Mouse (Mus musculus) cortical plate, adult 2 months (tissue): ENCODE results near the gene Pitpnc1. TPM values are rescaled to one million over a fixed set of nuclear protein-coding genes. Genes with fewer than 3 reads are reported as not detected.

Source experiments
- H3K27ac ChIP-seq: fragments of 200-500 bp; 2 replicates; pipeline ENCODE4 v1.5.1; 2012; ENCODE audit warnings: low read length, control low read depth, inconsistent platforms; ENCODE audit not compliant: insufficient read depth
- H3K4me1 ChIP-seq: fragments of 200-500 bp; 2 replicates; pipeline ENCODE4 v1.6.1; 2011; ENCODE audit warnings: low read length; ENCODE audit not compliant: control insufficient read depth, insufficient read depth
- H3K4me3 ChIP-seq: fragments of 200-500 bp; 2 replicates; pipeline ENCODE4 v1.5.1; 2011; ENCODE audit warnings: mild to moderate bottlenecking, low read length, control low read depth; ENCODE audit not compliant: insufficient read depth
- CTCF ChIP-seq: fragments of 200-500 bp; IDR thresholded peaks from 2 replicates; pipeline ENCODE4 v1.5.1; 2011; ENCODE audit warnings: mild to moderate bottlenecking, control low read depth, low read length; ENCODE audit not compliant: insufficient read depth; ENCODE audit errors: extremely low read depth
- POLR2A ChIP-seq: fragments of 200-500 bp; IDR thresholded peaks from 2 replicates; pipeline ENCODE4 v1.6.1; 2011; ENCODE audit warnings: mild to moderate bottlenecking, low read length, control low read depth; ENCODE audit not compliant: insufficient read depth; ENCODE audit errors: extremely low read depth
- polyA plus RNA-seq: library from polyadenylated mRNA; depleted of rRNA; stranded (reverse); fragments of >200 nt; gene quantifications from 2 replicates; pipeline ENCODE4 v1.2.3, GENCODE M21; 2012

The Pitpnc1 gene
- polyA plus RNA-seq, 1 experiment = 35.6 TPM

DNA sequence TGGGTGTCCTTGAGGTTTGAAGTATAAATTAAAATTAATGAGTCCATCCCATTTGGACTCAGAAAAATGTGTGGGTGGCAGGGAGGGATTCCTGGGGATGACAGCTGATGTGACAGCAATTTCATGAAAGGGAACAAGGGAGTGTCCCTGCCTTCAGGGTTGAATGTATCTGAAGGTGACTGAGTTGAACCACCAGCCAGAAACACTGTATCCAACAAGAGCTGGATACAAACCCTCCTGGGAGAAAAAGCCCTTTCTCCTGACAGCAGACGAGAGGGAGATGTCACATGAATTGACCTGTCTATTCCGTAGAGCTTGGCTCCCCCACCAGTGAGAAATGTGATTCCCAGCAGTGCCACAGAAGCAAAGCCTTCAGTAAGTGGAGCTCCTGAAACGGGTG, 115.0 kb downstream of the Pitpnc1 start:
- Histone ChIP-seq H3K4me1 (peaks cover 5% of the 10 kb centered on the region; the same call in 1 of the 2 replicates), H3K4me3 (no peak overlapping the region), H3K27ac (no peak overlapping the region)
- TF ChIP-seq POLR2A (no peak), CTCF (no peak)

DNA sequence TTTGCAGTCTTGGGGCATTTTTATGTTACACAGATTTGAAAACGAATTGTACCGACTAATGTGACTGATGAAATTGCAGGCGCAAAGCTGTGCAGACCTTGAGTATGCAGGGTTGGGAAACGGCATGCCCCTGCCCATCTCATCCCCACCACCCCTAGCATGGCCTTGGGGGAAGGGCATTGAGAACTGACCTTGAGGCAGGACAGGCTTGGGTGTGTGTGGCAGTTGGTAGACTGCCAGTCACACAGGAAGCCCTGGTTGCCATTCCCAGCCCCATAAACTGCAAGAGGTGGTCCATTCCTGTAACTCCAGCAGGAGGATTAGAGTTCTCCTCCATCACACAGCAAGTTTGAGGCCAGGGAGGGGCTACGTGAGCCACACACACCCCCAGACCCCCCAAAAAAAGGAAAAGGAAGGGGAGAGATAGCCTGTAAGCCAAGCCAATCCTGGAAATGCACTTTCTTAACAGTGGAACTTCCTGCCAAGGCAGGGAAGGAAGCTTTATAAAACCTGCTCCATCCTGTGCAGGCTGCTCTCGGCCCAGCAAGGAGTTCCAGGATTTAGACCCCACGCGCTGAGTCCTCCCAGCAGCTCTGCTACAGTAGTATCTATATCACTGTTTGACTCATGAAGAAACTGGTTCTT, 115.9 kb downstream of the Pitpnc1 start:
- TF ChIP-seq CTCF (no peak), POLR2A (no peak)
- Histone ChIP-seq H3K4me3 (no peak overlapping the region), H3K27ac (no peak overlapping the region), H3K4me1 (peaks cover 5% of the 10 kb centered on the region; the same call in 1 of the 2 replicates)

DNA sequence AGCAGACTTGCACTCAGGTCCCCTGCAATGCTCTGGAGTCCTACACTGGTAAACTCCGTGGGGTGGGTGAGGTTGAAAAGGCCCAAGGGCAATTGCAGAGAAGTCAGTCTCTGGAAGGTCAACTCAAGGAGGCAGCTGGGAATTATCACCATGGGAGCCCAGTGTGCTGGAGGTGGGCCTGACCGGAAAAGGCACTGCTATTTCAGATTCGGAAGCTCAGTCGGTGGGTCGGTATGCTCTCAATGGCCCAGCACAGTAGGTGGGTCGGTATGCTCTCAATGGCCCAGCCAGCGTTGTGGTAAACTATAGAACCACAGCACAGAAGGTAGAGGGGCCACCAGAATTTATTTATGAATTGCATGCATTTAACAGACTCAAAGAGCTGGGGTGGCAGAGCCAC, 117.9 kb downstream of the Pitpnc1 start:
- Histone ChIP-seq H3K4me1 (peaks cover 5% of the 10 kb centered on the region; the same call in 1 of the 2 replicates), H3K4me3 (no peak overlapping the region), H3K27ac (no peak overlapping the region)
- TF ChIP-seq CTCF = no peak
- TF ChIP-seq POLR2A = no peak

DNA sequence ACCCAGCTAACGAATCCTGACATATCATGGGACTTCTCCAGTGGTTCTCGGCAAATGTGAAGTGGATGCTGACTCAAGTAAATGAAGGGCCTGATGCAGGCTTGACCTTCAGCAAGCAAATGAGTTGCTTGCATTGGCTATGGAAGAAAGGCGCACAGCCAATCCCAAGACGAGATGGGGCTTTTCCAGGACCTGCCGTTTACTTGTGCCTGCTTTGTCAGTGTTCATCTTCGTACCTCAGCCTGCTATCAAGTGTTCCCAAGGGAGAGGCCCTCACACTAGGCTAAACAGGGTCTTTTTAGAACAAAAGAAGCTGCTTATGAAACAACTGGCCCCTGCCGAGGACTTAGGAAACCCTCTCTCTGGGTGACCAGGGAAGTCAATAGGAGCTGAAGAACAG, 120.7 kb downstream of the Pitpnc1 start:
- Histone ChIP-seq H3K27ac (no peak overlapping the region), H3K4me3 (no peak overlapping the region), H3K4me1 (no peaks in the 10 kb centered on the region)
- TF ChIP-seq CTCF (no peak), POLR2A (no peak)

DNA sequence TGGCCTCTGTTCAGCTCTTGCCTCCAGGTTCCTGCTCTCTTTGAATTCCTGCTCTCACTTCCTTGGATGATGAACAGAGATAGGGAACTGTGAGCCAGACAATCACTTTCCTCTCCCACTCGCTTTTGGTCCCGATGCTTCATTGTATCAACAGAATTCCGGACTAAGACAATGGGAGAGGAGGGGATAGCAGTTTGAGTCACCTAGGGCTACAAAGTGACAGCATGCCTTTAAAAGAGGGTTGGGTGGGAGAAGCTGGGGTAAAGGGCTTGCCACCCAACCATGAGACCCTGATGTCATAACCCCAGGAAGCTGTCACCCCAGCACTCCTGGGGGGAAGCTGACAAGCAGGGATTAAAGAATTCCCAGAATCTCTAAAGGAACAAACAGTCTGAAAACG, 127.5 kb downstream of the Pitpnc1 start:
- no peak for TF ChIP-seq POLR2A
- no peak for TF ChIP-seq CTCF
- peaks cover 2% of the 10 kb centered on the region; the same call in 1 of the 2 replicates for H3K4me1 ChIP-seq
- no peak overlapping the region for H3K4me3 ChIP-seq
- no peak overlapping the region for H3K27ac ChIP-seq

DNA sequence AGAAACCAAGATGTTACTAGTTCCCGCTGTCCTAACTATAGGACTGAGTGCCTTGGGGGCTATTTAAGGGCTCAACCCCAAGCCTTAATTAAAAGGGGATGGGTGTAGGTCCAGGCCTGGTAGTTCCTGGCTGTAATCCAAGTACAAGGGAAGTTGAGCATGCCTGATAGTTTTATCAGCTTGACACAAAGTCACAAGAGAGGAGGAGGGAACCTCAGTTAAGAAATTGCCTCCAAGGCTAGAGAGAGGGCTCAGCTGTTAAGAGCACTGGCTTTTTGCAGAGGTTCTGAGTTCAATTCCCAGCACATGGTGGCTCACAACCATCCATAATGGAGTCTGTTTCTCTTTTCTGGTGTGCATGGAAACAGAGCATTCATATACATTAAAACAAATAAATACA, 128.1 kb downstream of the Pitpnc1 start:
- H3K27ac ChIP-seq = no peak overlapping the region
- no peak overlapping the region for H3K4me3 ChIP-seq
- H3K4me1 ChIP-seq = peaks cover 2% of the 10 kb centered on the region; the same call in 1 of the 2 replicates
- TF ChIP-seq POLR2A = no peak
- no peak for TF ChIP-seq CTCF

DNA sequence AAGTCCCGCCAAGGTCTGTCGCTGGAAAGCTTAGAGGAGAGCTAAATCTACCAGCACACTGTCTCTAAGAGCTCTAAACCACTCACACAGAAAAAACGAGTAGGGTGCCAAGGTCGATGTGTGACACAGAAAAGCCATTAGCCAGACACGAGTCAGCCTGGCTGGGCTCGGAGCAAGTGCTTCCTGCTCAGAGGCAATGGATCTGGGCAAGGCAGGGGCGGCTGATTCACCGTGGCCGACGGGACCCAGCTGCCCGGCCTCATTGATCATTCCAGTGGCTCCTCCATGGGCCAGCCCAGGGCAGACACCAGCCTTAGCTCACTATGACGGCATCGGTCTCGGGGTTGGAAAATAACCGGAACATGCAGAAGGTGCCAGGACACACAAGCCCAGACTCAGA, 129.2 kb downstream of the Pitpnc1 start:
- Histone ChIP-seq H3K4me3 (no peak overlapping the region), H3K27ac (no peak overlapping the region), H3K4me1 (peaks cover 2% of the 10 kb centered on the region; the same call in 1 of the 2 replicates)
- no peak for TF ChIP-seq CTCF
- TF ChIP-seq POLR2A = no peak

DNA sequence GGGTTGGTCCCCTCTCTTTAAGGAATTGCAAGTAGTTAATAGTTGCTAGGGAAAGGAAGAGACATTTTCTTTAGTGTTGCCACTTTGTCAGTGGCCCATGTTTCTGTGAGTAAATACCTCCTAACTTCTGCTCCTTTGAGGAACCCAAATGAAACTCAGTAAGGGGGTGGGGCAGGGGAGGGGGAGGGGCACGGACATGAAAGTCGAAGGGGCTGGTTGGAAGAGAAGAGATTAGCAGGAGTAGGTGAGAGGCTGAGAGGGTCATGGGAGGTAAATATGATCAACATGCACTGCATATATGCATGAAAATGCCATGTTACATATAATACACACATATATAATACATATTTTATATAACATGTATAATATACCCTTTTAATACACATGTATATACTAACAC, 129.7 kb downstream of the Pitpnc1 start:
- Histone ChIP-seq H3K27ac (no peak overlapping the region), H3K4me1 (peaks cover 2% of the 10 kb centered on the region; the same call in 1 of the 2 replicates), H3K4me3 (no peak overlapping the region)
- TF ChIP-seq CTCF (no peak), POLR2A (no peak)

DNA sequence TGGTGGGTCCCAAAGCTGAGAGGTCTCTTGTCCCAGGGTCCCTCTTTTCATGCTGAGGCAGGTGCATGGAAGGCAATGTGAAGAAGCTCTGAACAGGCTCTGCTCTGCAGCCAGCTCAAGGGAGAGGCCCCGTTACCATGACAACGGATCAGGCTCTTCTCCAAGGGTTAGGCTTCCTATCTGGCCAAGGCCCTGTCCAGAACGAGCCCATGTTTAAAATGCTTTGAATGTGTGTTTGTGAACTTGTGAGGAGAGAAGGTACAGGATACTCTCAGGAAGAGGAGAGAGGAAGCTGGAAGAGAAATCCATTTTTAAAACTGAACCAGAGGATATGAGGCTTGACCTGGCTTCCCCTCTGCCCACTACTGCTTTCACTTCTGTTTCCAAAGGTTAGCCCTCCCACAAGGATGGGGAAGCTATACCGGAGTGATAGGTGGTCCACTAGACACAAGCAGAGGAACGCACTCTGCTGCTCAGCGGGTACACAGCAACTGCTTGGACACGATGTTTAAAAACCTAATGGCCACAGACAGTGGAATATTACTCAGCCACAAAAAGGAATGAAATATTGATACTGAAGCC, 131.2 kb downstream of the Pitpnc1 start:
- peaks cover 2% of the 10 kb centered on the region; the same call in 1 of the 2 replicates for H3K4me1 ChIP-seq
- TF ChIP-seq CTCF (no peak), POLR2A (no peak)
- H3K4me3 ChIP-seq = no peak overlapping the region
- H3K27ac ChIP-seq = no peak overlapping the region

DNA sequence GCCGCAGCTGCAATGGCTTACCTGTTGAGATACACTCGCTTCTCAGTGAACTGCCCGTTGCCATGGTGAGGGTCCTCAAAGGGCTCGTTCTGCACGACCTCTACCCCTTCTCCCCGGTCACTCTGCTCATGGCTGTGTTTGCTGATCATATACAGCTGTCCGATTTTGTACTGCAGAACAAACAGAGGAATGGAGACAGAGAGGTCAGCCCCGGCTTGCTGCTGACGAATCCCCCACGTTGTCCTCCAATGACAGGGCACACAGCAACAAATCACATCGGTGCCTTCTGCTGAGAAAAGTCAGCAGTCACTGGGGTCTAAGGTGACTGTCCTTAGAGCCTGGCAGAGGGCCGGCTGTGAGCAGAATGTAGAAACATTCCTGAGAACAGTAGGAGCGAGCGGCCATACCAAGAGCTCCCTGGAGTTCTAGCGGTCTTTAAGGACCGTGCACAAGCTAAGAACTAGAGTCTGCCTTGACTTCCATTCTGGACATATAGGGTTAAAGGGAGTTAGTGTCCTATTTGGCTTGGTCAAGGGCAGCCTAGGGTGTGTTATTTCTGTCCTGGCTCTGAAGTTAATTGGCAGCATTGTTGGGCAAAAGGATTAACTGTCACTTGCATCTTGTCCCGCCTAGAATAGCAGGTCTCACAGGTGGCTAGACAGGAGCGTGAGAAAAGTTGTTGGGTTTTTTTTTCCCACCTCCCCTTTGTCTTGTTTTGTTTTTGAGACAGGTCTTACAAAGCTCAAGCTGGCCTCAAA, 132.9 kb downstream of the Pitpnc1 start:
- Histone ChIP-seq H3K4me1 (peaks cover 2% of the 10 kb centered on the region; the same call in 1 of the 2 replicates), H3K27ac (no peak overlapping the region), H3K4me3 (no peak overlapping the region)
- TF ChIP-seq POLR2A = no peak
- no peak for TF ChIP-seq CTCF
